Mouse (Mus musculus) C2C12 (cell line): ENCODE data around the gene Catip. TPM values are rescaled to one million over a fixed set of nuclear protein-coding genes. Genes with fewer than 3 reads are reported as not detected.

Source experiments
- H3K27me3 ChIP-seq: one replicate; pipeline ENCODE4 v1.6.1; 2011; ENCODE audit not compliant: control insufficient read depth, insufficient read depth, insufficient read length
- H3K36me3 ChIP-seq: one replicate; pipeline ENCODE4 v1.6.1; 2011; ENCODE audit not compliant: control insufficient read depth, insufficient read depth
- H3K4me3 ChIP-seq: one replicate; pipeline ENCODE4 v1.5.1; 2011; ENCODE audit warnings: mild to moderate bottlenecking, control low read depth; ENCODE audit not compliant: poor library complexity, insufficient read depth, severe bottlenecking
- H3K79me2 ChIP-seq: one replicate; pipeline ENCODE4 v1.6.1; 2011; ENCODE audit not compliant: control insufficient read depth, insufficient read depth
- H3K79me3 ChIP-seq: one replicate; pipeline ENCODE4 v1.6.1; 2011; ENCODE audit warnings: low read depth, control low read depth
- H3ac ChIP-seq: one replicate; pipeline ENCODE3; 2011; ENCODE audit warnings: low read depth; ENCODE audit not compliant: control insufficient read depth, insufficient read length
- CEBPB ChIP-seq: IDR thresholded peaks from one replicate; pipeline ENCODE4 v1.6.1; 2011; ENCODE audit warnings: low read depth, mild to moderate bottlenecking, control low read depth, moderate library complexity
- CTCF ChIP-seq: IDR thresholded peaks from one replicate; pipeline ENCODE4 v1.5.1; 2011; ENCODE audit not compliant: control insufficient read depth, insufficient read depth, insufficient read length
- FOSL1 ChIP-seq: IDR thresholded peaks from one replicate; pipeline ENCODE4 v1.8.0; 2011; ENCODE audit warnings: mild to moderate bottlenecking, low read length; ENCODE audit not compliant: poor library complexity, insufficient read depth, severe bottlenecking
- MAX ChIP-seq: IDR thresholded peaks from one replicate; pipeline ENCODE4 v1.6.1; 2011; ENCODE audit warnings: mild to moderate bottlenecking, control low read depth
- MYOD1 ChIP-seq: IDR thresholded peaks from one replicate; pipeline ENCODE4 v1.6.1; 2011; ENCODE audit warnings: low read depth; ENCODE audit not compliant: control insufficient read depth, insufficient read length
- MYOG ChIP-seq: IDR thresholded peaks from one replicate; pipeline ENCODE4 v1.6.1; 2011; ENCODE audit not compliant: control insufficient read depth, insufficient read length; ENCODE audit errors: extremely low read depth
- USF1 ChIP-seq: IDR thresholded peaks from one replicate; pipeline ENCODE4 v1.6.1; 2011; ENCODE audit warnings: low read depth, mild to moderate bottlenecking, control low read depth, moderate library complexity
- microRNA-seq: library from miRNA; unstranded; fragments of <30 nt; microRNA quantifications from one replicate; pipeline ENCODE4, GENCODE M21; 2019; ENCODE audit warnings: borderline microRNAs expressed
- polyA plus RNA-seq: library from polyadenylated mRNA; unstranded; fragments of >200 nt; fragmentation: generic; extraction: Trizol; gene quantifications from one replicate; pipeline ENCODE4 v1.2.1, GENCODE M21; 2012; ENCODE audit warnings: missing spikeins

The Catip gene
- polyA plus RNA-seq, 1 experiment: not detected

DNA sequence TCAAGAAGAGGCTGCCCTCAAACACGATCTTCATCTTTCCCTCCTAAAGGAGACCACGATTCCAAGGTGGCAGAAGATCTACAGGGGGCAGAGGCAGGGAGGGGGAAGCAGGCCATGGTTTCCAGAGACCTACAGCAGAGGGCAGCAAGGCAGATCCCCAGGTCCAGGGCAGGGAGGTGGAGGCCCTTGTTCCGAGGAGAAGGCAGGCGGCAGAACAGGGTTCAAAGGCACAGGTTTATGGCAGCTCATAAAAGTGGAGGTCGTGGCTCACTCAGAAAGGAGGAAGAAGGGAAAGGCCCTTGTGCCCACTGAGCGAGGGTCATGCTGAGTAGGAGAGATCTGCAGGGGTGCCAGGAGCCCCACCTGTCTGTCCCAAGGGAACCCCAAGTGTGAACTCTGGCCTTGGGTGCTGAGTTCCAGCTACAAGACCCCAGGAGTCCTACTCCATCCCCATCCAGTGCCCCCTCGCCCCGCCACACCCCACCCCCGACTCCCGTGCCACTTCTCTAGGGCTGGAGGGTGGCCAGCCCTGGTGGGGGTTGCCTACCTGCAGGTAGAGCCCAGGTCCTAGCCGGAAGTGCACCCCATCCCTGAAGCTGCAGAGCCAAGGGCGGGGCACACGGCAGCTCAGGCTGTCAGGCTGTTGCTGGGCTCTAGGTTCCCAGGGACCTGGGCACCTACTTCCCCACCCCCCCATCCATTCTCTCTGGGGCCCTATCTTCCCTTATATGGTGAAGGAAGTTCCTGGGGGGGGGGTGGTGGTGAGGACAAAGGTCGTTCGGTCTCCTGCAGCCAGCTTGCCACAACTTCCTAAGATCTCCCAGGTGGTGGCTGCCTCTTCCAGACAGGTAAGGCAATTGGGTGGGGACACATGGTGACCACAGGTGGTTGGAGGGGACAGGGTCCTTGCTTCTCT lies 46.9 kb downstream of the Catip start, which contains the start of gene Vil1:
Gene Vil1, plus strand, starts transcription at position 788 of the 916 bp plus-strand sequence.
- Histone ChIP-seq H3ac (no peak within 1 kb of the TSS), H3K4me3 (no peak within 1 kb of the TSS), H3K79me3 (no peaks in the 10 kb centered on the region), H3K27me3 (no peaks in the 10 kb centered on the region), H3K79me2 (no peaks in the 10 kb centered on the region), H3K36me3 (no peaks in the 10 kb centered on the region)
- no peak for TF ChIP-seq FOSL1
- no peak for TF ChIP-seq MAX
- TF ChIP-seq MYOD1: no peak
- TF ChIP-seq USF1: no peak
- no peak for TF ChIP-seq CTCF
- TF ChIP-seq MYOG: no peak
- TF ChIP-seq CEBPB: no peak

- Histone ChIP-seq H3K4me3 (no peak overlapping the region), H3ac (no peak overlapping the region), H3K79me3 (no peaks in the 10 kb centered on the region), H3K27me3 (no peaks in the 10 kb centered on the region), H3K79me2 (no peaks in the 10 kb centered on the region), H3K36me3 (no peaks in the 10 kb centered on the region)
- TF ChIP-seq CTCF: no peak
- TF ChIP-seq MYOD1: no peak
- TF ChIP-seq FOSL1: no peak
- TF ChIP-seq MAX: no peak
- no peak for TF ChIP-seq CEBPB
- no peak for TF ChIP-seq MYOG
- TF ChIP-seq USF1: no peak
Measured at GRCm38 (mm10) chr1:74411753-74412325, 49.9 kb downstream of the Catip start.

DNA sequence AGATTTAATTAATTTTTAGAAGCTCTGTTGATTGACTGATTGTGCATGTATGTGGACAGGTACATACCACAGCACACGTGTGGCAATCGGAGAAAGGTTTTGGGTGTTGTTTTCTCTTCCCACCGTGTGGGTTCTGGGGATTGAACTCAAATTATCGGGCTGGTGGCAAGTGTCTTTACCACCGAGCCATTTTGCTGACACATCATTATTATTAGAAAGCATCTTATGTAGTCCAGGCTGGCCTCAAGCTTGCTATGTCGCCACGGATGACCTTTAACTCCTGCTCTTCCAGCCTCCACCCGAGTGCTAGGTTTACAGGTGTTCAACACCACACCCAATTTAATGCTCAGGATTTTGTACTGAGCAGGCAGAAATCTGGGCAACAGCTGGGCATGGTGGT lies 50.8 kb downstream of the Catip start:
- Histone ChIP-seq H3K27me3 (no peaks in the 10 kb centered on the region), H3K79me3 (no peaks in the 10 kb centered on the region), H3ac (no peak overlapping the region), H3K36me3 (no peaks in the 10 kb centered on the region), H3K4me3 (no peak overlapping the region), H3K79me2 (no peaks in the 10 kb centered on the region)
- TF ChIP-seq MYOG: no peak
- no peak for TF ChIP-seq MAX
- TF ChIP-seq USF1: no peak
- TF ChIP-seq CEBPB: no peak
- TF ChIP-seq MYOD1: no peak
- no peak for TF ChIP-seq CTCF
- no peak for TF ChIP-seq FOSL1

GRCm38 (mm10) chr1:74415143-74415542 lies 53.2 kb downstream of the Catip start:
- no peaks in the 10 kb centered on the region for H3K79me3 ChIP-seq
- TF ChIP-seq MAX (no peak), FOSL1 (no peak), USF1 (no peak), CEBPB (no peak), CTCF (no peak), MYOG (no peak), MYOD1 (no peak)
- H3ac ChIP-seq: no peak overlapping the region
- no peak overlapping the region for H3K4me3 ChIP-seq
- no peaks in the 10 kb centered on the region for H3K79me2 ChIP-seq
- no peaks in the 10 kb centered on the region for H3K36me3 ChIP-seq
- no peaks in the 10 kb centered on the region for H3K27me3 ChIP-seq

Small RNA genes within 50 kb of the gene (microRNA-seq; reads per million reads assigned to microRNA genes)
- gene Mir26b: 16,415 reads per million, percentile 97 among the genes with 10 or more reads in this experiment

Other genes starting within 250 kb of the Catip start
- 118 TPM for gene Tns1, start 237.7 kb upstream of the Catip start, polyA plus RNA-seq
- 0.05 TPM for gene Rufy4, start 236.6 kb upstream of the Catip start, polyA plus RNA-seq
- gene Cxcr2, start 208.1 kb upstream of the Catip start, polyA plus RNA-seq: 0.04 TPM
- not detected for gene Cxcr1, start 167.5 kb upstream of the Catip start, polyA plus RNA-seq
- 281 TPM for gene Arpc2, start 126.0 kb upstream of the Catip start, polyA plus RNA-seq
- gene Gpbar1, start 83.6 kb upstream of the Catip start, polyA plus RNA-seq: not detected
- 123 TPM for gene Aamp, start 77.4 kb upstream of the Catip start, polyA plus RNA-seq
- gene Pnkd, start 77.2 kb upstream of the Catip start, polyA plus RNA-seq: 68.0 TPM
- gene Tmbim1, start 56.5 kb upstream of the Catip start, polyA plus RNA-seq: 38.1 TPM
- 2.2 TPM for gene Slc11a1, start 13.1 kb downstream of the Catip start, polyA plus RNA-seq
- gene Ctdsp1, start 29.4 kb downstream of the Catip start, polyA plus RNA-seq: 78.7 TPM
- 0.02 TPM for gene Vil1, start 47.3 kb downstream of the Catip start, polyA plus RNA-seq
- 52.4 TPM for gene Cnot9, start 143.9 kb downstream of the Catip start, polyA plus RNA-seq
- 0.33 TPM for gene Plcd4, start 180.8 kb downstream of the Catip start, polyA plus RNA-seq
- 4.9 TPM for gene Usp37, start 182.2 kb downstream of the Catip start, polyA plus RNA-seq
- gene Zfp142, start 226.1 kb downstream of the Catip start, polyA plus RNA-seq: 8.6 TPM
- gene Bcs1l, start 226.2 kb downstream of the Catip start, polyA plus RNA-seq: 19.9 TPM
- 28.3 TPM for gene Rnf25, start 239.3 kb downstream of the Catip start, polyA plus RNA-seq
- gene Stk36, start 239.3 kb downstream of the Catip start, polyA plus RNA-seq: 2.7 TPM